Mouse (Mus musculus): ENCODE measurements around the gene Gtf2e1. TPM values are rescaled to one million over a fixed set of nuclear protein-coding genes. Genes with fewer than 3 reads are reported as not detected.

Gtf2e1 gene
- polyA plus RNA-seq, 1 experiment from 2014 or later: 33.6 TPM

GRCm38 (mm10) chr16:37516376-37516993 lies 23.1 kb downstream of the Gtf2e1 start:
- H3K4me2 ChIP-seq: no peak overlapping the region
- H3K9me3 ChIP-seq: no peaks in the 10 kb centered on the region
- no peak overlapping the region for H3K27ac ChIP-seq
- no peaks in the 10 kb centered on the region for H3K27me3 ChIP-seq
- H3K4me1 ChIP-seq (replicated peaks): no peaks in the 10 kb centered on the region
- H3K9ac ChIP-seq: no peak overlapping the region
- no peak for ATAC-seq (ENCODE audit: low FRiP score)
- no peak overlapping the region for H3K4me3 ChIP-seq
- WGBS: 88% methylated on average over 6 of the region's 6 CpGs
- peaks cover 55% of the 10 kb centered on the region for H3K36me3 ChIP-seq

- no peak overlapping the region for H3K9ac ChIP-seq
- WGBS: 82% methylated on average over 8 of the region's 8 CpGs
- no peaks in the 10 kb centered on the region for H3K9me3 ChIP-seq
- H3K4me3 ChIP-seq: no peak overlapping the region
- H3K4me1 ChIP-seq (replicated peaks): no peaks in the 10 kb centered on the region
- H3K4me2 ChIP-seq: no peak overlapping the region
- H3K27me3 ChIP-seq: no peaks in the 10 kb centered on the region
- H3K27ac ChIP-seq: no peak overlapping the region
- no peak for ATAC-seq (ENCODE audit: low FRiP score)
- peaks cover 52% of the 10 kb centered on the region for H3K36me3 ChIP-seq
These were observed 24.9 kb downstream of the Gtf2e1 start for GRCm38 (mm10) chr16:37514644-37515043.

DNA sequence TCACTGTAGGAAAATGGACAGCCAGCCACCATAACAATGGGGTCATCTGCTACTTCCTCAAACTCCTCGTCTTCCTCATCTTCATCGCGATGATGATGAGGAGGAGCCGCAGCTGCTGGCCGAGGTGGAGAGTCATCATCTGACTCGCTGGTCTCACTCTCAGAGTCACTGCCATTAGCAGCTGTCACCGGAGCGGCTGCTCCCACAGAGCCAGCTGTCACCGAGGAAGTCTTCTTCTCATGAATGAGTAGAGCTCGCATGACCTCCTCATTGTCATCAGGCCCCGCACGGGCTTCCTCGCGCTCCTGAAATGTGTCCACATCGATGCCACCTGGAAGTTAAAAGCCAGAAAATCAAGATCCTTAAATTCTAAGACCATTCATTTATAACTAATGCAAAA lies 28.1 kb downstream of the Gtf2e1 start:
- no peak for ATAC-seq (ENCODE audit: low FRiP score)
- Histone ChIP-seq H3K9ac (no peak overlapping the region), H3K4me2 (no peak overlapping the region), H3K9me3 (no peaks in the 10 kb centered on the region), H3K27ac (no peak overlapping the region), H3K36me3 (peaks cover 40% of the 10 kb centered on the region), H3K4me1 (replicated peaks) (0 out of 2 replicates have a peak, but pooled peaks cover 3% of the 10 kb centered on the region), H3K4me3 (no peak overlapping the region), H3K27me3 (no peaks in the 10 kb centered on the region)
- 89% methylated on average over 15 of the region's 15 CpGs for WGBS

DNA sequence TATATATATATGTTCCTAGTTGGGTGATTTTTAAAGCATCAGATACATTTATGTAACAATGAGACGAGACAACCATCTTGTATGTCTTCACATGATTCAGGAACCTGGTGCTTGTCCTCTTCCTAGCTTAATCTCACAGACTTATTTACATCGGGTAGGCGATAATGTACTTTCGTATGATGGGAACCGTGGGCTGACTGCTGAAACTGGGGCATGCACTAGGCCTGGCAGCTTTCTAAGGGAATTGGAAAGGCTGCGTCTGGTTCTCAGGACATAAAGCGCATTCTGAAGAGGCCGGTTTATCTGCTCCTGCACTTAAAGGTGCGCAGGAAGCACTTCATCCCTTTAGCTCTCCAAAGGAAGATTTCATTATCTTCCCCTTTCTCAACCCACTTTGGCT lies 32.8 kb downstream of the Gtf2e1 start:
- Histone ChIP-seq H3K36me3 (peaks cover 17% of the 10 kb centered on the region), H3K4me1 (replicated peaks) (0 out of 2 replicates have a peak, but pooled peaks cover 3% of the 10 kb centered on the region), H3K27me3 (no peaks in the 10 kb centered on the region), H3K4me2 (no peak overlapping the region), H3K4me3 (no peak overlapping the region), H3K9me3 (no peaks in the 10 kb centered on the region), H3K27ac (peak overlapping the region; percentile 12; the same call in 1 of the 2 replicates), H3K9ac (no peak overlapping the region)
- WGBS: 87% methylated on average over 9 of the region's 9 CpGs
- ATAC-seq (ENCODE audit: low FRiP score): no peak

- ATAC-seq (ENCODE audit: low FRiP score): no peak
- Histone ChIP-seq H3K4me3 (no peak overlapping the region), H3K9me3 (no peaks in the 10 kb centered on the region), H3K4me1 (replicated peaks) (0 out of 2 replicates have a peak, but pooled peaks cover 3% of the 10 kb centered on the region), H3K9ac (no peak overlapping the region), H3K27ac (no peak overlapping the region), H3K4me2 (no peak overlapping the region), H3K27me3 (no peaks in the 10 kb centered on the region), H3K36me3 (no peaks in the 10 kb centered on the region)
- 39% methylated on average over 1 of the region's 1 CpGs for WGBS
These were observed 35.1 kb downstream of the Gtf2e1 start for GRCm38 (mm10) chr16:37504517-37504916.

DNA sequence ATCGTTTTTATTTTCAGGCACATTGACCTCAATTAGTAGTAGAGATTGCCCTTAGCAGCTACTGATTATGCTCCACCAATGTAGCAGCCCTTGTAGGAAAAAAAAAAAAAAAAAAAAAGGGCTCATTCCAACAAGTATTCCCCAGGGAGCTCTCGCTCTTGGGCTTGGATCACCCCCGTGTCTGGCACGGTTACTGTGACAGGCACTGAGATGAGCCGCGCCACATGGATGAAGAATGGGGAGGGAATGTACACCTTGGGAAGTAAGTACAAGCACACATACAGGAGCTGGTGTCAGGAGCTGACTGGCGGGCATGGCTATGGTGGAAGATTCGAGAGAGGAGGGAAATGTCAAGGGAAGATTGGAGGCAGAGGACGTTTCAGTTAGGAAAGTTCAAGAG lies 41.0 kb downstream of the Gtf2e1 start:
- Histone ChIP-seq H3K36me3 (no peaks in the 10 kb centered on the region), H3K27me3 (no peaks in the 10 kb centered on the region), H3K4me3 (no peak overlapping the region), H3K27ac (no peak overlapping the region), H3K4me2 (no peak overlapping the region), H3K9me3 (no peaks in the 10 kb centered on the region), H3K4me1 (replicated peaks) (peaks cover 5% of the 10 kb centered on the region; the same call in 1 of the 2 replicates), H3K9ac (no peak overlapping the region)
- no peak for ATAC-seq (ENCODE audit: low FRiP score)
- WGBS: 76% methylated on average over 9 of the region's 9 CpGs

DNA sequence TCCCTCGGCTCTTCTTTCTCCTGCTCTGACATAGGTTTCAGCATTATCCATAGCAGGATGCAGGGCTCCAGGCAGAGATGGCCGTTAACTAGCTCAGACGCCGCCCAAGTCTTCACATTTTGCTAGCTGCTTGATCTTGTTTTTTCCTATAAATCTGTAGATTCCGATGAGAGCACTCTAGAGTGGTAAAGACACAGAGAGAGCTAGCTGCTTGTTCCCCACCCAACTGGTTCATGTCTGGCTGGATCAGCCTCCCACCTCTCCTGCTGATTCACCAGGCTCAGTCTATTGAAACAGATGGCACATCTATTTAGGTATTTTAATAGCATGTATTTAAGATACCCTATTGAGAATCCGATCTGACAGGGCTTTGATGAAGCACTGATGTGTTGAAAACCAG lies 44.6 kb downstream of the Gtf2e1 start:
- Histone ChIP-seq H3K4me2 (no peak overlapping the region), H3K4me3 (no peak overlapping the region), H3K27me3 (no peaks in the 10 kb centered on the region), H3K27ac (no peak overlapping the region), H3K4me1 (replicated peaks) (peaks cover 5% of the 10 kb centered on the region; the same call in 1 of the 2 replicates), H3K36me3 (no peaks in the 10 kb centered on the region), H3K9ac (no peak overlapping the region), H3K9me3 (no peaks in the 10 kb centered on the region)
- no peak for ATAC-seq (ENCODE audit: low FRiP score)
- WGBS: 84% methylated on average over 6 of the region's 6 CpGs

DNA sequence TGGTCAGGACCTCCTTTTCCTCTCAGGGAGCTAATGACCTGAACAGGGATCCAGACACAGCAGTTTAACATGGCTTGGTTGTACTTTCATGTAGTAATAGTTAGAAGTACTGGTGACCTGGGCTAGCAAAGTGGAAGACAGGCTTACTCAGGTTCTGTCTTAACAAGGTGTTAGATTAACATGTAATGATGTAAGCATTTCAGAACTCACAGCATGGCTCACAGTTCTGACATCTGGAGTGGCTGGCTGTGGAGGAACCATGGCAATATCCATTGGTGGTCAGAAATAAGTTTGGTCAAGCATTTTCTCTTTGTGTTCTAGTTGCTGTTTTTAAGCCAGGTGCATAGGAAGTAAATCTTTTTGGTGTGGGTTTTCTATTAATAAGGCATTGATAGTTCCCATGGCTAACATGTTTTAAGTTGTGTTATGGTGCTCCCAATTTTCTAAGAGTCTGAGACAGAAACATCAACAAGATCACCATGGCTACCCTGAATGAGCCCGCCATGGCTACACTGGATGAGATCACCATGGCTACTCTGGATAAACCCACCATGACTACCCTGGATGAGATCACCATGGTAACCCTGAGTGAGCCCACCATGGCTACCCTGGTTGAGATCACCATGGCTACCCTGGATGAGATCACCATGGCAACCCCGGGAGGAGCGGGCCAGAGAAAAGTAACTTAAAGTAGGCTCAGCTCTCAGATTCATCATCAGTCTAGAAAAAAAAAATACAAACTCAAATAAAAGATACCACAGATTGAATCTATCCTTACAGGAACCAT lies 52.6 kb downstream of the Gtf2e1 start:
- 21% methylated on average over 3 of the region's 3 CpGs for WGBS
- Histone ChIP-seq H3K4me2 (no peak overlapping the region), H3K4me3 (no peak overlapping the region), H3K27me3 (no peaks in the 10 kb centered on the region), H3K27ac (no peak overlapping the region), H3K4me1 (replicated peaks) (peaks cover 10% of the 10 kb centered on the region), H3K36me3 (no peaks in the 10 kb centered on the region), H3K9me3 (no peaks in the 10 kb centered on the region), H3K9ac (no peak overlapping the region)
- ATAC-seq (ENCODE audit: low FRiP score): peak; percentile 92

- peaks cover 10% of the 10 kb centered on the region; the same call in 1 of the 2 replicates for H3K4me1 ChIP-seq (replicated peaks)
- 55% methylated on average over 10 of the region's 10 CpGs for WGBS
These were observed 61.0 kb downstream of the Gtf2e1 start for GRCm38 (mm10) chr16:37478311-37479291.

GRCm38 (mm10) chr16:37472620-37473312 lies 66.8 kb downstream of the Gtf2e1 start:
- Histone ChIP-seq H3K4me1 (replicated peaks) (peaks cover 10% of the 10 kb centered on the region), H3K4me2 (no peak overlapping the region), H3K4me3 (no peak overlapping the region), H3K36me3 (no peaks in the 10 kb centered on the region), H3K27me3 (no peaks in the 10 kb centered on the region), H3K27ac (peak overlapping the region; percentile 18; the same call in 1 of the 2 replicates), H3K9me3 (no peaks in the 10 kb centered on the region), H3K9ac (no peak overlapping the region)
- WGBS: 56% methylated on average over 5 of the region's 5 CpGs
- no peak for ATAC-seq (ENCODE audit: low FRiP score)

More at GRCm38 (mm10) chr16:37478311-37479291, 61.0 kb downstream of the Gtf2e1 start:
- Histone ChIP-seq H3K27ac (peak overlapping the region; percentile 70), H3K4me2 (no peak overlapping the region), H3K27me3 (no peaks in the 10 kb centered on the region), H3K9me3 (no peaks in the 10 kb centered on the region), H3K36me3 (no peaks in the 10 kb centered on the region), H3K9ac (no peak overlapping the region), H3K4me3 (no peak overlapping the region)
- ATAC-seq (ENCODE audit: low FRiP score): no peak

DNA sequence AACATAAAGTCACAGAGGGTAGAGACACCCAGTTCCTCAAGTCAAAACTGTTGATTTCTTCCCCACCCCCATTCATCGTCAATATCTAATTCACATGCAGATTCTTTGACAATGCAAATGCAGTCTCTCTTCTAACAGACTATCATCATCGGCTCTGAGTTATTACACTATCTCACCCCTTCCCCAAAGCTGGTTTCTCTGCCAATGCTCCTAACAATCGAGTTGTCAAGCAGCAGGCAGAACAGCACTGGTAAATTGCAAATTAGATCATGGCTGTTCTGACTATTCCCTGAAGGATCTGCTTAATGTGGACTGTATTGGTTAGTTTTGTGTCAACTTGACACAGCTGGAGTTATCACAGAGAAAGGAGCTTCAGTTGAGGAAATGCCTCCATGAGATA lies 70.0 kb downstream of the Gtf2e1 start:
- Histone ChIP-seq H3K4me2 (no peak overlapping the region), H3K4me3 (no peak overlapping the region), H3K4me1 (replicated peaks) (peaks cover 6% of the 10 kb centered on the region), H3K27me3 (no peaks in the 10 kb centered on the region), H3K9me3 (no peaks in the 10 kb centered on the region), H3K27ac (no peak overlapping the region), H3K36me3 (no peaks in the 10 kb centered on the region), H3K9ac (no peak overlapping the region)
- ATAC-seq (ENCODE audit: low FRiP score): no peak
- 53% methylated on average over 3 of the region's 3 CpGs for WGBS
